Mouse (Mus musculus) neural tube, embryonic 13.5 days (tissue): Measurements from ENCODE around the gene Diras2. TPM values are rescaled to one million over a fixed set of nuclear protein-coding genes. Genes with fewer than 3 reads are reported as not detected.

Source experiments
- ATAC-seq: fragments of 200-750 bp; cut with Nextera tagmentation; 2 replicates; pipeline ENCODE4 v1.8.0; 2017; ENCODE audit warnings: low read depth, mild to moderate bottlenecking, moderate TSS enrichment, moderate library complexity
- H3K27ac ChIP-seq: fragments of 300-500 bp; sonication (generic); replicated peaks from 2 replicates; pipeline ENCODE4 v1.5.1; 2015; ENCODE audit warnings: moderate library complexity, mild to moderate bottlenecking, inconsistent platforms
- H3K27me3 ChIP-seq: fragments of 300-500 bp; sonication (generic); 2 replicates; pipeline ENCODE4 v1.6.1; 2015; ENCODE audit warnings: mild to moderate bottlenecking, inconsistent platforms
- H3K36me3 ChIP-seq: fragments of 300-500 bp; sonication (generic); 2 replicates; pipeline ENCODE4 v1.6.1; 2015; ENCODE audit warnings: mild to moderate bottlenecking, inconsistent platforms
- H3K4me1 ChIP-seq: fragments of 300-500 bp; sonication (generic); replicated peaks from 2 replicates; pipeline ENCODE4 v1.6.1; 2015; ENCODE audit warnings: inconsistent platforms
- H3K4me2 ChIP-seq: fragments of 300-500 bp; sonication (generic); 2 replicates; pipeline ENCODE4 v1.6.1; 2015; ENCODE audit warnings: inconsistent platforms, mild to moderate bottlenecking, moderate library complexity
- H3K4me3 ChIP-seq: fragments of 300-500 bp; sonication (generic); 2 replicates; pipeline ENCODE4 v1.5.1; 2015; ENCODE audit warnings: mild to moderate bottlenecking, inconsistent platforms
- H3K9ac ChIP-seq: fragments of 300-500 bp; sonication (generic); 2 replicates; pipeline ENCODE4 v1.6.1; 2015; ENCODE audit warnings: moderate library complexity, mild to moderate bottlenecking, inconsistent platforms
- H3K9me3 ChIP-seq: fragments of 300-500 bp; sonication (generic); 2 replicates; pipeline ENCODE4 v1.6.1; 2016; ENCODE audit warnings: inconsistent platforms
- WGBS: fragments of 180-500 bp; shearing (Covaris S2); methylation state at CpG from one replicate; pipeline ENCODE4 v1.1.7; 2015; 5-methylcytosine and 5-hydroxymethylcytosine counted together
- polyA plus RNA-seq: library from polyadenylated mRNA; unstranded; fragments of >200 nt; fragmentation: Nextera tagmentation; extraction: Ambion mirVana; gene quantifications from 2 replicates; pipeline ENCODE4 v1.2.1, GENCODE M21; 2015

Diras2 gene
- polyA plus RNA-seq, 1 experiment from 2014 or later, result 2.6 TPM

GRCm38 (mm10) chr13:52475264-52475663, 55.8 kb downstream of the Diras2 start:
- no peaks in the 10 kb centered on the region for H3K36me3 ChIP-seq
- no peaks in the 10 kb centered on the region for H3K27me3 ChIP-seq
- H3K4me3 ChIP-seq, result no peak overlapping the region
- no peak for ATAC-seq
- no peaks in the 10 kb centered on the region for H3K9me3 ChIP-seq
- WGBS, result 82% methylated on average over 10 of the region's 10 CpGs
- H3K27ac ChIP-seq, result no peak overlapping the region
- H3K4me2 ChIP-seq, result no peak overlapping the region
- H3K4me1 ChIP-seq, result peaks cover 5% of the 10 kb centered on the region
- no peak overlapping the region for H3K9ac ChIP-seq

- Histone ChIP-seq H3K36me3 (no peaks in the 10 kb centered on the region), H3K9me3 (no peaks in the 10 kb centered on the region), H3K4me3 (no peak overlapping the region), H3K27ac (no peak overlapping the region), H3K27me3 (no peaks in the 10 kb centered on the region), H3K9ac (no peak overlapping the region), H3K4me2 (no peak overlapping the region), H3K4me1 (peaks cover 9% of the 10 kb centered on the region)
- 85% methylated on average over 3 of the region's 3 CpGs for WGBS
- no peak for ATAC-seq
These were observed 56.3 kb downstream of the Diras2 start for GRCm38 (mm10) chr13:52474807-52475206.

- 34% methylated on average over 10 of the region's 10 CpGs for WGBS
- peak overlapping the region; percentile 83 for H3K27ac ChIP-seq
- H3K36me3 ChIP-seq, result no peaks in the 10 kb centered on the region
- no peak overlapping the region for H3K4me3 ChIP-seq
- no peak overlapping the region for H3K4me2 ChIP-seq
- no peaks in the 10 kb centered on the region for H3K27me3 ChIP-seq
- 0 out of 2 replicates have a peak overlapping the region, but pooled peaks have one; percentile 12 for H3K9ac ChIP-seq
- H3K9me3 ChIP-seq, result no peaks in the 10 kb centered on the region
- peaks cover 17% of the 10 kb centered on the region for H3K4me1 ChIP-seq
- peak; percentile 84 for ATAC-seq
These were observed 61.0 kb downstream of the Diras2 start for GRCm38 (mm10) chr13:52469795-52470690.

GRCm38 (mm10) chr13:52465141-52465540, 65.9 kb downstream of the Diras2 start:
- no peaks in the 10 kb centered on the region for H3K27me3 ChIP-seq
- WGBS, result 63% methylated on average over 6 of the region's 6 CpGs
- H3K9ac ChIP-seq, result no peak overlapping the region
- H3K9me3 ChIP-seq, result no peaks in the 10 kb centered on the region
- no peaks in the 10 kb centered on the region for H3K36me3 ChIP-seq
- no peak for ATAC-seq
- H3K4me1 ChIP-seq, result peaks cover 15% of the 10 kb centered on the region
- H3K4me2 ChIP-seq, result no peak overlapping the region
- H3K4me3 ChIP-seq, result no peak overlapping the region
- H3K27ac ChIP-seq, result no peak overlapping the region

DNA sequence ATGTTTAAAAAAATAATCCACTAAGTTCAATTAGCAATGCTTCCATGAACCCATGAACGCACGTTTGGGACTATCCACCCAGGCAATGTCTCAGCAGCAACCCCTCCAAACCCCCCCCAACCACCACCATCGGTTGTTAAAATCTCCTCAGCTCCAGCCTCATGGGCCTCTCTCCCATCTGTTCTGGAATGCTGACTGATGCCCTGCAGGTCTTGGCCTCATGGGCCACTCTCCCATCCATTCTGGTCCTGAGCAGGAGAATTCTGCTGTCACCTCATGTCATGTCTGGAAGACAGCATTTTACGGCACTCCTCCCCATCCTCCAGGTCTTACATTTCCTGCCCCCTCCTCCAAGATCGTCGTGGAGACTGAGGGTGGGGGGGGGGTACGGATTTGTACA, 71.1 kb downstream of the Diras2 start:
- H3K27ac ChIP-seq, result no peak overlapping the region
- H3K9ac ChIP-seq, result no peak overlapping the region
- H3K36me3 ChIP-seq, result no peaks in the 10 kb centered on the region
- no peak overlapping the region for H3K4me3 ChIP-seq
- no peaks in the 10 kb centered on the region for H3K27me3 ChIP-seq
- ATAC-seq, result no peak
- WGBS, result 54% methylated on average over 7 of the region's 7 CpGs
- no peaks in the 10 kb centered on the region for H3K9me3 ChIP-seq
- H3K4me2 ChIP-seq, result no peak overlapping the region
- H3K4me1 ChIP-seq, result peaks cover 16% of the 10 kb centered on the region; the same call in 1 of the 2 replicates

DNA sequence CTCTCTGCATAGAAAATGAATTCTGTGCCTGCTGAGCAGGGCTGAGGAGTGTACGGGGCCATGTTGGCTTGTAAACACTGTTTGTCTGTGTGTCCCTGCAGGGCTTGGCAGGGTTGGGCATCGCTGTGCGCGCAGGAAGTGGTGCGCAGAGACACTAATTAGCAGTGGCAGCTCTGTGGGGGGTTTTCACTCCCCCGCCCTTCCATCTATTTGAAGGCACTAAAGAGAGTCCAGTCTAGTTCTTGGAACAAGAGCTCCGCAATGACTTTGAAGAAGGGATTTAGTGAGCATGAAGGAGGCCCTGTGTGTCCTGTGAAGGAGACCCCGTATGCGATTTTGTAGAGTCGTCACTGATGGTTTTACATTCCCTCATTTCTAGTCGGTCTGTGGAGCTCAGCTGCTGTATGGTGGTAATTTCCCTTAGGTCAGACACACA, 73.2 kb downstream of the Diras2 start:
- peak overlapping the region; percentile 3; the same call in 1 of the 2 replicates for H3K4me3 ChIP-seq
- H3K9ac ChIP-seq, result peak overlapping the region; percentile 34; the same call in 1 of the 2 replicates
- peak; percentile 94 for ATAC-seq
- no peaks in the 10 kb centered on the region for H3K9me3 ChIP-seq
- no peaks in the 10 kb centered on the region for H3K27me3 ChIP-seq
- H3K36me3 ChIP-seq, result no peaks in the 10 kb centered on the region
- WGBS, result 24% methylated on average over 11 of the region's 11 CpGs
- peaks cover 16% of the 10 kb centered on the region; the same call in 1 of the 2 replicates for H3K4me1 ChIP-seq
- peak overlapping the region; percentile 47 for H3K4me2 ChIP-seq
- peak overlapping the region; percentile 86 for H3K27ac ChIP-seq

GRCm38 (mm10) chr13:52457177-52457888, 73.7 kb downstream of the Diras2 start:
- Histone ChIP-seq H3K9me3 (no peaks in the 10 kb centered on the region), H3K4me1 (peaks cover 16% of the 10 kb centered on the region; the same call in 1 of the 2 replicates), H3K4me2 (peak overlapping the region; percentile 47), H3K27ac (peak overlapping the region; percentile 86), H3K4me3 (peak overlapping the region; percentile 3; the same call in 1 of the 2 replicates), H3K36me3 (no peaks in the 10 kb centered on the region), H3K9ac (peak overlapping the region; percentile 34; the same call in 1 of the 2 replicates), H3K27me3 (no peaks in the 10 kb centered on the region)
- peak; percentile 67; the same call in 1 of the 2 replicates for ATAC-seq
- WGBS, result 46% methylated on average over 15 of the region's 15 CpGs

- Histone ChIP-seq H3K27me3 (no peaks in the 10 kb centered on the region), H3K9ac (no peak overlapping the region), H3K9me3 (no peaks in the 10 kb centered on the region), H3K27ac (no peak overlapping the region), H3K4me1 (peaks cover 21% of the 10 kb centered on the region), H3K4me3 (no peak overlapping the region), H3K36me3 (no peaks in the 10 kb centered on the region), H3K4me2 (no peak overlapping the region)
- 55% methylated on average over 9 of the region's 9 CpGs for WGBS
- ATAC-seq, result no peak
These were observed 75.8 kb downstream of the Diras2 start for GRCm38 (mm10) chr13:52455329-52455728.

- no peaks in the 10 kb centered on the region for H3K27me3 ChIP-seq
- H3K9ac ChIP-seq, result no peak overlapping the region
- WGBS, result 79% methylated on average over 11 of the region's 11 CpGs
- peaks cover 17% of the 10 kb centered on the region for H3K4me1 ChIP-seq
- H3K4me3 ChIP-seq, result no peak overlapping the region
- H3K27ac ChIP-seq, result no peak overlapping the region
- ATAC-seq, result no peak
- no peak overlapping the region for H3K4me2 ChIP-seq
- H3K36me3 ChIP-seq, result no peaks in the 10 kb centered on the region
- no peaks in the 10 kb centered on the region for H3K9me3 ChIP-seq
These were observed 76.3 kb downstream of the Diras2 start for GRCm38 (mm10) chr13:52454708-52455250.
